Mouse (Mus musculus) testis, adult 2 months (tissue): Measurements from ENCODE around the gene Smndc1. TPM values are rescaled to one million over a fixed set of nuclear protein-coding genes. Genes with fewer than 3 reads are reported as not detected.
A peak's percentile ranks its signal among the peaks of the same experiment; 100 is the strongest.

Experiments
- H3K27ac ChIP-seq: fragments of 200-500 bp; 2 replicates; pipeline ENCODE4 v1.5.1; 2012; ENCODE audit warnings: low read depth, low read length; ENCODE audit not compliant: control insufficient read depth, insufficient read depth
- H3K27me3 ChIP-seq: fragments of 200-500 bp; 2 replicates; pipeline ENCODE4 v1.6.1; 2012; ENCODE audit warnings: mild to moderate bottlenecking, low read length, moderate library complexity; ENCODE audit not compliant: control insufficient read depth, insufficient read depth
- H3K36me3 ChIP-seq: fragments of 200-500 bp; 2 replicates; pipeline ENCODE4 v1.6.1; 2012; ENCODE audit warnings: mild to moderate bottlenecking, low read length; ENCODE audit not compliant: control insufficient read depth, insufficient read depth
- H3K4me1 ChIP-seq: fragments of 200-500 bp; 2 replicates; pipeline ENCODE4 v1.6.1; 2012; ENCODE audit warnings: low read length; ENCODE audit not compliant: control insufficient read depth, insufficient read depth
- H3K4me3 ChIP-seq: fragments of 200-500 bp; 2 replicates; pipeline ENCODE4 v1.5.1; 2012; ENCODE audit warnings: low read depth, mild to moderate bottlenecking, low read length, moderate library complexity, mixed read lengths; ENCODE audit not compliant: control insufficient read depth
- CTCF ChIP-seq: fragments of 200-500 bp; IDR thresholded peaks from 2 replicates; pipeline ENCODE4 v1.5.1; 2012; ENCODE audit warnings: low read depth, mild to moderate bottlenecking, inconsistent platforms, low read length, moderate library complexity; ENCODE audit not compliant: control insufficient read depth, insufficient read depth, insufficient replicate concordance
- POLR2A ChIP-seq: fragments of 200-500 bp; IDR thresholded peaks from 2 replicates; pipeline ENCODE4 v1.6.1; 2012; ENCODE audit warnings: low read depth, mild to moderate bottlenecking, inconsistent platforms, low read length, moderate library complexity; ENCODE audit not compliant: control insufficient read depth
- polyA plus RNA-seq: library from polyadenylated mRNA; depleted of rRNA; stranded (reverse); fragments of >200 nt; gene quantifications from 2 replicates; pipeline ENCODE4 v1.2.3, GENCODE M21; 2012; rRNA removed

Gene Smndc1
- polyA plus RNA-seq, result 9.1 and 12.2 TPM in 2 replicates

GRCm38 (mm10) chr19:53390495-53391007 lies at the start of gene Smndc1:
Gene Smndc1 (minus strand): TSS chr19:53390578.
- Histone ChIP-seq H3K4me1 (peaks cover 3% of the 10 kb centered on the region), H3K27ac (peak within 1 kb of the TSS; percentile 95), H3K4me3 (peak within 1 kb of the TSS; percentile 96), H3K36me3 (peaks cover 2% of the 10 kb centered on the region; the same call in 1 of the 2 replicates), H3K27me3 (no peaks in the 10 kb centered on the region)
- peak; percentile 98 for TF ChIP-seq POLR2A
- 0 out of 2 replicates have a peak, but pooled peaks have one; percentile 18 for TF ChIP-seq CTCF

DNA sequence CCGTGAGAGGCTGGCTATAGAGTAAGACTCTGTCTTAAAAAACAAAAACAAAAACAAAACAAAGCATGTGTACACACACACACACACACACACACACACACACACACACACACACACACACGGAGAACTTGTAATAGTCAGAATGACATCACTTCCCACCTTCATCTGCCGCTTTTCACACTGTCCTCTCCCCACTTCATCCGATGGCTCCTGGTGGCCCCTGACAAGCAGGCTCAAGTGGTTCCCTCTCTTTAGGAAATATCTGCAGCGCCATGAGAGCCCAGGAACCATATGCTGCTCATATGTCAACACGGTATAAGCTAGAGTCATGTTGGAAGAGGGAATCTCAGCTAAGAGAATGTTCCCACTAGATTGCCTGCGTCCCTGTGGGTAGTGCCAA lies 49.0 kb upstream of the Smndc1 start:
- Histone ChIP-seq H3K4me3 (no peak overlapping the region), H3K27ac (no peak overlapping the region), H3K27me3 (no peaks in the 10 kb centered on the region), H3K4me1 (0 out of 2 replicates have a peak, but pooled peaks cover 3% of the 10 kb centered on the region), H3K36me3 (no peaks in the 10 kb centered on the region)
- TF ChIP-seq CTCF (no peak), POLR2A (no peak)

DNA sequence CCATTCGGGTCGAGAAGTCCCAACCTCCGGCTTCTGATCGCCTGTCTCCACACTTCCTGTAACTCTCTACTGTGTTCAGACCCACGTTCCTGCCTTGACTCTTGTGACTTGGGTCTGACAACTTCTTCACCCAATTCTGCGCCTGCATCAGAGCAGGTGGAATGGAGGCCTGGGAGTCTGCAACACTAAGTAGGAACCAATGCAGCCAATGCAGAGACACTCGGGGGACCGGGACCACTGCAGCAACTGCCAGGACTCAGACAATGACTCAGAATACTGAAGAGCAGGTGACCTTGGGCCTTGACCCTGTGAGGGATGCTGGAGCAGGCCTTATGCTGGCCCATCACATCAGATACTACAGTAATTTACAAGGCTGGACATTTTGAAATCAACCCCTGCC lies 47.6 kb upstream of the Smndc1 start:
- no peak for TF ChIP-seq POLR2A
- TF ChIP-seq CTCF, result no peak
- no peak overlapping the region for H3K27ac ChIP-seq
- no peaks in the 10 kb centered on the region for H3K36me3 ChIP-seq
- 0 out of 2 replicates have a peak, but pooled peaks cover 3% of the 10 kb centered on the region for H3K4me1 ChIP-seq
- H3K27me3 ChIP-seq, result no peaks in the 10 kb centered on the region
- H3K4me3 ChIP-seq, result no peak overlapping the region

DNA sequence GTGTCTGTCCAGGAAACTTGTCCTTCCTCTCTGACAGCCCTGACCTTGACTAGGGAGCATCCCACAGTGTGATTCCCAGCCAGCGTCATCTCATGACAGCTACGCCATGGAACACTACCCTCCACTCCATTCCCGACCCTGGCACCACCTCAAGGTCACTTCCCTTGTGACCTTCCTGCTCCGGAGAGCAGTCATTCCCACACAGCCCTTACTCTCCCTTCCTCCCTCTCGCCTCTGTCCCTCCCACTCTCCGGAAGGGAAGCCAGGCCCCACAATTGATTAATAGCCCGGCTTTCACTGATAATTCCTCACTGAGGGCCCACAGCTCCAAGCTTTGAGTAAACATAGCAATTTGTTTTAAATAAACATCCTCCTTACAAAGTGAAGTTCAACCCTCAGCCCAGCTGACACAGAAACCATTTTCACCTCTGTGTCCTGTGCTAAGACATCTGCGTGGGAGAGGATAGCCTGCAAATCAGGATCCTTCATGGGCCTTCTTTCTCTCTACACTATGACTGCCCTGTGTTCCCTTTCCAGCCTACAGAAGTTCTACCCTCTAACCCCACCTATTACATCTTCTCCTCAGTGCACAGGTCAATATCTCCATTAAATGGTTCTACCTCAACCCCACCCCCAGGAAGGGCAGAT lies 47.1 kb upstream of the Smndc1 start:
- H3K36me3 ChIP-seq, result no peaks in the 10 kb centered on the region
- no peak overlapping the region for H3K27ac ChIP-seq
- no peaks in the 10 kb centered on the region for H3K27me3 ChIP-seq
- H3K4me1 ChIP-seq, result 0 out of 2 replicates have a peak, but pooled peaks cover 3% of the 10 kb centered on the region
- TF ChIP-seq CTCF (no peak), POLR2A (no peak)
- no peak overlapping the region for H3K4me3 ChIP-seq

GRCm38 (mm10) chr19:53433949-53434689 lies 43.7 kb upstream of the Smndc1 start:
- TF ChIP-seq POLR2A (no peak), CTCF (no peak)
- 0 out of 2 replicates have a peak, but pooled peaks cover 3% of the 10 kb centered on the region for H3K4me1 ChIP-seq

GRCm38 (mm10) chr19:53431003-53431402 lies 40.6 kb upstream of the Smndc1 start:
- Histone ChIP-seq H3K4me1 (no peaks in the 10 kb centered on the region), H3K27ac (no peak overlapping the region), H3K36me3 (no peaks in the 10 kb centered on the region), H3K4me3 (no peak overlapping the region), H3K27me3 (no peaks in the 10 kb centered on the region)
- no peak for TF ChIP-seq POLR2A

More at GRCm38 (mm10) chr19:53433949-53434689, 43.7 kb upstream of the Smndc1 start:
- Histone ChIP-seq H3K4me3 (no peak overlapping the region), H3K36me3 (no peaks in the 10 kb centered on the region), H3K27me3 (no peaks in the 10 kb centered on the region), H3K27ac (no peak overlapping the region)

- Histone ChIP-seq H3K27ac (no peak overlapping the region), H3K36me3 (no peaks in the 10 kb centered on the region), H3K27me3 (no peaks in the 10 kb centered on the region), H3K4me1 (no peaks in the 10 kb centered on the region), H3K4me3 (no peak overlapping the region)
- no peak for TF ChIP-seq CTCF
Observed at GRCm38 (mm10) chr19:53430356-53430755, 40.0 kb upstream of the Smndc1 start.
